Mouse (Mus musculus) hindbrain, embryonic 14.5 days (tissue): ENCODE measurements around the gene Tmem254b. TPM values are rescaled to one million over a fixed set of nuclear protein-coding genes. Genes with fewer than 3 reads are reported as not detected.
"Not testable (repeated sequence)": the region's sequence is repeated elsewhere in the genome, so short reads cannot be mapped to it uniquely, and the experiment has no call there.

Experiments
- ATAC-seq: fragments of 200-750 bp; cut with Nextera tagmentation; 2 replicates; pipeline ENCODE4 v1.8.0; 2017; ENCODE audit warnings: moderate number of reproducible peaks, mild to moderate bottlenecking, moderate TSS enrichment, moderate library complexity; ENCODE audit not compliant: low FRiP score
- DNase-seq: peaks from one replicate; pipeline ENCODE4 v3.0.0-alpha.2; 2015; ENCODE audit warnings: low spot score
- H3K27ac ChIP-seq: fragments of 300-500 bp; sonication (generic); 2 replicates; pipeline ENCODE4 v1.5.1; 2014; ENCODE audit warnings: mild to moderate bottlenecking, moderate library complexity
- H3K27me3 ChIP-seq: fragments of 300-500 bp; sonication (generic); 2 replicates; pipeline ENCODE4 v1.6.1; 2014; ENCODE audit warnings: mild to moderate bottlenecking, low read length, mixed read lengths; ENCODE audit not compliant: control insufficient read depth, insufficient read depth
- H3K36me3 ChIP-seq: fragments of 300-500 bp; sonication (generic); replicated peaks from 2 replicates; pipeline ENCODE4 v1.6.1; 2014; ENCODE audit not compliant: control insufficient read depth, insufficient read depth
- H3K4me1 ChIP-seq: fragments of 300-500 bp; sonication (generic); replicated peaks from 2 replicates; pipeline ENCODE4 v1.6.1; 2014; ENCODE audit warnings: antibody characterized with exemption, low read length, mixed read lengths; ENCODE audit not compliant: control insufficient read depth, insufficient read depth
- H3K4me2 ChIP-seq: fragments of 300-500 bp; sonication (generic); replicated peaks from 2 replicates; pipeline ENCODE4 v1.6.1; 2014; ENCODE audit warnings: mild to moderate bottlenecking, moderate library complexity
- H3K4me3 ChIP-seq: fragments of 300-500 bp; sonication (generic); replicated peaks from 2 replicates; pipeline ENCODE4 v1.5.1; 2014; ENCODE audit warnings: mild to moderate bottlenecking, low read length
- H3K9ac ChIP-seq: fragments of 300-500 bp; sonication (generic); 2 replicates; pipeline ENCODE4 v1.6.1; 2014
- H3K9me3 ChIP-seq: fragments of 300-500 bp; sonication (generic); 2 replicates; pipeline ENCODE4 v1.6.1; 2016; ENCODE audit warnings: low read length; ENCODE audit not compliant: control insufficient read depth
- WGBS: fragments of 180-500 bp; shearing (Covaris S2); extraction: QIAGEN DNeasy Blood & Tissue Kit; methylation state at CpG from one replicate; pipeline ENCODE4 v1.1.7; 2014; 5-methylcytosine and 5-hydroxymethylcytosine counted together
- polyA plus RNA-seq: library from polyadenylated mRNA; unstranded; fragments of >200 nt; fragmentation: Nextera tagmentation; extraction: Ambion mirVana; gene quantifications from 2 replicates; pipeline ENCODE4 v1.2.1, GENCODE M21; 2014

Tmem254b gene
- polyA plus RNA-seq, 1 experiment from 2014 or later: 32.5 TPM

GRCm38 (mm10) chr14:26175028-26175427 is 31.8 kb downstream of the Tmem254b start:
- H3K27ac ChIP-seq, ATAC-seq, H3K9me3 ChIP-seq, H3K36me3 ChIP-seq, H3K27me3 ChIP-seq, H3K4me3 ChIP-seq, H3K9ac ChIP-seq, H3K4me1 ChIP-seq, H3K4me2 ChIP-seq, DNase-seq: not testable (repeated sequence)
- WGBS: no CpG with 5 or more reads among the region's 6 CpGs

- H3K4me3 ChIP-seq, ATAC-seq, H3K9me3 ChIP-seq, H3K4me1 ChIP-seq, H3K27me3 ChIP-seq, H3K4me2 ChIP-seq, H3K27ac ChIP-seq, H3K9ac ChIP-seq, H3K36me3 ChIP-seq, DNase-seq: not testable (repeated sequence)
- WGBS: no CpG with 5 or more reads among the region's 3 CpGs
These were observed 32.9 kb downstream of the Tmem254b start for GRCm38 (mm10) chr14:26173955-26174354.

DNA sequence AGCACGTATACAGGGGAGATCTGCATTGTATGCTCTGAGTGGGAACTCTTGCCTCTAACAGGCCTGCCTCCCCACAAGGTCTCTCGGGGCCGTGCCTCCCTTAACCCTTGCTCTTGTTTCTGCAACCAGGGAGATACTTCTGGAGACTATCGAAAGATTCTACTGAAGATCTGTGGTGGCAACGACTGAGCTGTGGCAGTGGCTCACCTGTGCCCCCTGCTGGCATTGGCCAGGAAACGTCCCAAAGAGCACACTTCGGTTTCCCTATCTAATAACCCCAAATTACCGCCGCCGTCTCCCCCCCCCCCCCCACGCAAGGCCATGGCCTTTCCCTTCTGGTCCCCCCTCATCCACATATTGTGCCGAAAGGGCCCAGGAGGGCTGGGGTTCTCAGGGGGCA is 41.6 kb downstream of the Tmem254b start:
- not testable (repeated sequence) for H3K27ac ChIP-seq, ATAC-seq
- WGBS: no CpG with 5 or more reads among the region's 12 CpGs

DNA sequence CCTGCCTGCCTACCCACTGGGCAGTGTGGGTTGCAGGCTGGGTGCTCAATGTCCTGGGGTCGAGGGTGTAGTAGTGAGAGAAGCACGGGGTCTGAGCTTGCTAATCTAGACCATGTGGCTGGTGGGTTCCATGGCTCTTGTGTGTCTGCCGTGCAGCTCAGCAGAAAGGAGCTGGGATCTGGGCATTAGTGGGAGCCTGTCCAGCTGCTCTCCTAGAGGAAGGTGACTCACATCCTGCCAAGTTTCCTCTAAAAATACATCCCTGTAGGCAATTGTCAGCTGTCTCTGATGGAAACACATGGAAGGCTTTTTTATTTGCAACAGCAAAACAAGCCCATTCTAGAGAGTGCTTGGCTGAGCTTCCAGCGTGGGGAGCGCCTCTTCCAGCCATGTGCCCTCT is 44.4 kb downstream of the Tmem254b start:
- not testable (repeated sequence) for H3K9ac ChIP-seq, H3K9me3 ChIP-seq, DNase-seq, H3K4me2 ChIP-seq, ATAC-seq, H3K4me1 ChIP-seq, H3K27me3 ChIP-seq, H3K4me3 ChIP-seq, H3K27ac ChIP-seq, H3K36me3 ChIP-seq
- no CpG with 5 or more reads among the region's 5 CpGs for WGBS

More for the DNA sequence above, 41.6 kb downstream of the Tmem254b start:
- not testable (repeated sequence) for H3K36me3 ChIP-seq, H3K9me3 ChIP-seq, DNase-seq, H3K27me3 ChIP-seq, H3K4me1 ChIP-seq, H3K4me3 ChIP-seq, H3K9ac ChIP-seq, H3K4me2 ChIP-seq

- H3K27ac ChIP-seq, ATAC-seq, H3K36me3 ChIP-seq, H3K4me1 ChIP-seq, H3K9me3 ChIP-seq, H3K9ac ChIP-seq, H3K27me3 ChIP-seq, H3K4me2 ChIP-seq, DNase-seq, H3K4me3 ChIP-seq: not testable (repeated sequence)
- no CpG with 5 or more reads among the region's 9 CpGs for WGBS
These were observed 45.7 kb downstream of the Tmem254b start for GRCm38 (mm10) chr14:26161156-26161555.

DNA sequence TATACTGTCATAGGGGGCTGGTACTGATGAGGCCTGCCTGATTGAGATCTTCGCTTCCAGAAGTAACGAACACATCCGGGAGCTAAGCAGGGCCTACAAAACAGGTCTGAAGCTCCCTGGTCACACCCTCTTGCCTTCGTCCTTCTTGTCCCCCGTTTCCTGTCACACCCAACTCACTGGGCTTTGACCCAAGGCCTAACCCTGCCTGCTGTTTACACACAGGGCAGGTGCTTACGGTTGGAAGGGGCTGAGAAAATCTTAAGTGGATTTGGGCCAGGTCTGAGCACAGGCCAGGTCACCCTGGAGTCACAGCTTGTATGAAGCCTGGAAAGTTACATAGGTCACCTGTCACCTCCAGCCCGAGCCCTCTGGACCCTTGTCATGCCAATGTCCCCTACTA is 50.8 kb downstream of the Tmem254b start:
- H3K27ac ChIP-seq, H3K9ac ChIP-seq, H3K27me3 ChIP-seq, H3K9me3 ChIP-seq, DNase-seq, ATAC-seq, H3K4me1 ChIP-seq, H3K4me2 ChIP-seq, H3K4me3 ChIP-seq, H3K36me3 ChIP-seq: not testable (repeated sequence)
- no CpG with 5 or more reads among the region's 7 CpGs for WGBS

Other genes with a start within 250 kb of the Tmem254b start
- 1.6 and 1.9 TPM in 2 replicates for gene Duxbl1, start 228.5 kb downstream of the Tmem254b start, polyA plus RNA-seq
- 5.2 and 8.5 TPM in 2 replicates for gene Gm9780, start 164.3 kb downstream of the Tmem254b start, polyA plus RNA-seq
- 27.7 and 30.4 TPM in 2 replicates for gene Tmem254c, start 139.7 kb downstream of the Tmem254b start, polyA plus RNA-seq
- not detected in 2 replicates for gene Cphx2, start 125.5 kb downstream of the Tmem254b start, polyA plus RNA-seq
- gene Cphx3, start 124.7 kb downstream of the Tmem254b start, polyA plus RNA-seq: not detected in 2 replicates
- gene Duxbl2, start 88.7 kb downstream of the Tmem254b start, polyA plus RNA-seq: 1.6 and 2.0 TPM in 2 replicates
- 6.3 and 8.1 TPM in 2 replicates for gene Plac9b, start 24.6 kb downstream of the Tmem254b start, polyA plus RNA-seq
- gene Duxbl3, start 50.9 kb upstream of the Tmem254b start, polyA plus RNA-seq: 0.66 and 0.70 TPM in 2 replicates